Mouse (Mus musculus): ENCODE measurements around the gene Catsperz. TPM values are rescaled to one million over a fixed set of nuclear protein-coding genes. Genes with fewer than 3 reads are reported as not detected.
"Not testable (repeated sequence)": the region's sequence is repeated elsewhere in the genome, so short reads cannot be mapped to it uniquely, and the experiment has no call there.

The Catsperz gene
- total RNA-seq, 2 experiments from 2014 or later: 10.7 to 11.5 TPM

DNA sequence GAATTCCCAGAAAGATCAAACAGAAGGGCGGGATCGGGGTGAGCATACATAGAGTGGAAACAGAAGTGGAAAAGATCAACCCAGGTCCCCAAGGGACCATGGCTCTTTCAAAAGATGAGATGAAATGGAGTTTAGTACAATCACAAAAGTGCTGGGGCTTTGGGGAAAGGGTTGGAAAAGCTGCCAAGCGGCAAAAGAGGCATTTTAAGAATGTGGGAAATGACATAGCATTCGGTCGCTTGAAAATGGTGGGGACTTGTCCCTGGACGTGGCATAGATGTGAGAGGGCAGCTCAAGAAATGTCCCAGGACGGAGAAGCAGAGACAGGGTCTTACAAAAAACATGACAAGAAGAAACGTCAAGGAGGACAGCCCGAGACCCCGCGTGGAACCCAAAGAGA is 16.2 kb downstream of the Catsperz start:
- no peak for DNase-seq (ENCODE audit: low spot score in 2 of 2)

DNA sequence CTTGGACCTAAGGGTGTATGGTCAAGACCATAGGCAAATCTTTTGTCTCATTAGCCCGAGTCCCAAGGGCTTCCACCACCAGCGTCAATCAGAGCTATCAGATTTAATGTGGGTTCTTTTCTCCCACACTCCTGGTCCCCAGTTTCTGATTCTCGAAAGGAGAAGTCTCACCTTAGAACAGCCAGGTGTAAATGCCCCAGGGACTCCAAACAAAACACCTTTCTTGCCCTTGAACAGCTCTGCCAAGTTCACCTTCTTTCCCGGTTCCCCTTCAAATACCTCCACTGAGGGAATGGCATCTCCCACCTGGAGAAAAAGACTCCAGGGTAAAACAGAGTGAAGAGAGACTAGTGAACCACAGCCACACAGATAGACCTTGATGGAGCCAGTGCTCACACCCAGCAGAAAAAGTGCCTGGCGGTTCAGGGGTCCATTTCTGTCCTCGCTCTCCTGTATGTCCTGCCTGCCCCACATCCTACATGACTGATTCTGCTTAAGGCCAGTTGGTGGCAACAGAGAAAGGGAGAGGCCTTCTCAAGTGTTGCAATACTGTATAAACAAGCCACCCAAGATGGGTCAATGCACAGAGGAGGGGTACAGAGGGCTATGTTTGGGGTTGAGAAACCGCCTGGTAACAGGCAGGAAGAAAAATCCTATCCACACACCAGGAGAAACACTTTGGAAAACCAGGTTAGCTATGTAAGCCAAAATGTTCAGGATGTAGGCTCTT is 17.2 kb downstream of the Catsperz start:
- no peak for DNase-seq (ENCODE audit: low spot score in 2 of 2)

DNA sequence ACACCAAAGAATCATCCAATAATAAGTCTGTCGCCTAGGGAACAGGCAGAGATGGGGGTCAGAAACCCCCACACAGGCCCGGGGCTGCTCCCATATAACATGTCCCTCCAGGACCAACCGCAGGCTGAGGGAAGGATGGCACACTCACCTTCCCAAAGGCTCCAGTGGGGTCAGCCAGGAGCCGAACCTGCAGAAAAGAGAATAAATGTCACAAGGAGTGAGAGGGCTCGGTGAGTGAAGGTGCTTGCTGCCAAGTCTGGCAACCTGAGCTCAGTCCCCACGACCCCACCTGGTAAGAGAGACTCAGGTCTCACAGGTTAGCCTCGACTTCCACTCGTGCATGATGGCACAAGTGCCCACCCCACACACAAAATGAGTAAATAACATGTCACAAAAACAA is 18.1 kb downstream of the Catsperz start:
- no peak for DNase-seq (ENCODE audit: low spot score in 2 of 2)

DNA sequence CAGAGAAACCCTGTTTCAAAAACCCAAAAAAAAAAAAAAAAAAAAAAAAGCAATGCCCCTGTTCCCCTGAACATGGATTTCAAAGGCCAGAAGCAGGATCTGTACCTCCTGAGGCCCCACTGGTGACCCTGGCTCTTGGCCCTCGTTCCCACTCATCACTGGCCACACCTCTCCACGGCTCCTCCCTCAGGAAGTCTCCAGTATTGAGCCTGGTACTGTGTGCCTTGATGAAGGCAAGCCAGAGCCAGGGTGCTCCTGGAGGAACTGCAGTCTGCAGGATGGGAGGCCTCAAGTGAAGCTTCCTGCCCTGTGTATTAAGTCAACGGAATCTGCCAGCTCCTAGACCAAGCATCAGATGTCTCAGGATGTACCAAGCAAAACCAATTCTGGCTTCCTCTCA is 19.0 kb downstream of the Catsperz start:
- no peak for DNase-seq (ENCODE audit: low spot score in 2 of 2)

DNA sequence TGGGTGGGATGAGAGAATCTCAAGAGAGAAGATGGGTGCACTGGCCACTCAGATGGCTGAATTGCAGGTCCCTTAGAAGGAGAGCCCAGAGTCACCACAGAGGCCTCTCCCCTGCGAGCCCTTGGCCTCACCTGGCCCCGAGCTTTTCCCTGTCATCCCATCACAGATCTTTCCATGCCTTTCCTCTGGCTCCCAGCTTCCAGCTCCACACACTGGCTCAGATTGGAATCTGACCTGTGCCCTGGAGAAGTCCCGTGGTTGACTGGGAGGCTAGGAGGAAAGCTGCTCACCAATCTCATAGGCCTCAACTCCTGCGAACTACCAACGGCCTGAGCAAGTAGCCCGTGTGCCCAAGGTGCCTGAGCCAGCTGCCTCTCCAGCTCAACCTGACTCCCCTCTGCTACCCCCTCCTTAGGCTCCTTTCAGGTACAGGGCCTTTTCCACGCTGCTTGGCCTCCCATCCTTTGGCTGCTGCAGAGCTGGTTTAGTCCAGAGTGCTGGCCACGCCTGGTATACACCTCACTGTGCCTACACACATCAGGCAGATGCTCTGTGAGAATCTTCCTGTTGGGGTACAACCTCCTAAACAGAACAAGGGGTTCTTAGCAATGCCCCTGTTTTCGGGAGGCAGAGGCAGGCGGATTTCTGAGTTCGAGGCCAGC is 19.6 kb downstream of the Catsperz start:
- no peak for DNase-seq (ENCODE audit: low spot score in 2 of 2)

DNA sequence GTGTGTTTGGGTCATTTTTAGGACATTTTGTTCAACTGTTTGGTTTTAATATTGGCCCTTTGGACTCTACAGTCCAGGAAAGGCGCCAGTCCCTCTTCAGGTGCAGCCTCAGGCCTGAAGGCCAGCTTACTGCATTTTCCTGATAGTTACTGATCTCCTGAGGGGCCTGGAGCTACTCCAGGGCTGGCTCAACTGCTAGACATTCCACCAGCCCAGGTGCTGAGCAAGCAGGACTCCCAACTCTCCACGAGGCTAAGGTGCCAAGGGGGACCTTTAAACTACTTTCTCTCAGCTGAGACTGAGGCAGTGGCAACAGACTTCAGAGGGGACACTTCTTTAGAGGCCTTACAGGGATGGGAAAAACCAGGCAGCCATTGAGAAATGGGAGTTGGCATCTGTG is 20.3 kb downstream of the Catsperz start:
- no peak for DNase-seq (ENCODE audit: low spot score in 2 of 2)

DNA sequence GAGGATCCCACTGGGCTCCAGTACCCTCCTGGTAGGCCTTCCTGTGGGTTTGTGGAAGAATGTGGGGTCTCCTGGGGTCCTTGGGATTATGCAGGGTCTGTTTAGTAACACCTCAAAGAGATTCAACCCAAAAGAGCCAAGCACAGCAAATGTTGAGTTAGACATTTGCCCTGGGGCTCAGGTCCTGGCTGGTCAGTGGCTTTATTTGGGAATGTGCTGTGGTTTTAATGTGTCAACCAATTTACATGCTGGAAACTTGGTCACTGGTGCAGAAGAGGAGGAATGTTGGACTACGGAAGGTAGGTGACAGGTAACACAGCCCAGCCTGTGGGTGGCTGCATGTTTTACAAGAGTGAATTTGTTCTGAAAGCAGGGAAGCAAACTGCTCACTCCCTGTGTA is 22.1 kb downstream of the Catsperz start:
- no peak for DNase-seq (ENCODE audit: low spot score in 2 of 2)

DNA sequence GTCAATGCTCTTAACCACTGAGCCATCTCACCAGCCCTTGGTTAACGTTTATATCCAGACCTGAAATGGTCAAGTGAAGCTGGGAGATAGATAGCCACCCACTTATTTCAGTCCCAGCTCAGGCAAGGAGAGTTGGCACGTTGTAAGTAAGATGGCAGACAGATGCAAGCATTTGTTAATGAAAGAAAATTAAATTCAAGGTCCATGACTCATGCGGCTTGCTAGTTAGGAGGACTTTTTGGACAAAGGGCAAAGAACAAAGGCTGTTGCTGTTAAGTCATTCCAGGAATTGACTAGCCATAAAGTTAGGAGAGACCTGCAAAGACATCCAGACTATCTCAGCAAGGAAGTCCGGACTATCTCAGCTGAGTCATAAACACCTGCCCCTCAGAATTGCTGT is 25.5 kb downstream of the Catsperz start:
- DNase-seq (ENCODE audit: low spot score in 2 of 2): no peak

DNA sequence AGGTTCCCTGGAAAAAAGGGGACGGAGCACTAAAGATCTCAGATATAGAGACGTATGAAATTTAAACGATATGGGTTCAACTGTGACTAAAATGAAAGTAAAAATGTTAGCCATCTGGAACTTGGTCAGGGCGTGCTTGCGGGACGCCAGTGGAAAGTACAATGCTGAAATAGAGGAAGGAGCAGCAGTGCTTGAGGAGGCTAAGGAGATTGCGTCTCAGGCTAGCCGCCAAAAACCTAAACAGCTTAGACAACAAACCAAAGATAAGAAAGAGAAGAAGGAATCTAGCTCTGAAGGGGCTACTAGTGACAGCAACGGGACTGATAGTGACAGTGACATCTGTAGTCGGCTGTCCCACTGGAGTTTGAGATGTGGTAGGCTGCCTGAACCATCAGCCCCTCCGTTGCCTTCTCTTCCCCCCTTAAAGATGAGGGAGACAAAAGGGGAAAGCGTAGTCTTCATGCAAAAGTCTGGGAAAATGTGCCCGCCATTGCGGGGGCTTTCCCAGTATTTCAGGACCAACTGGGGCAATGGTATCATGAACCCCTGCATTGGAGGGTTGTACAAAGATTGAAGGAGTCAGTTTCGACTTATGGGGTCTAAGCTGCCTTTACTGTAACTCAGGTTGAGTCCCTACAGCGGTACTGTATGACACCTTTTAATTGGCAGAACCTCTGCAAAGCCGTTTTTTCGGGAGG is 29.4 kb downstream of the Catsperz start:
- DNase-seq (ENCODE audit: low spot score in 2 of 2): not testable (repeated sequence)

DNA sequence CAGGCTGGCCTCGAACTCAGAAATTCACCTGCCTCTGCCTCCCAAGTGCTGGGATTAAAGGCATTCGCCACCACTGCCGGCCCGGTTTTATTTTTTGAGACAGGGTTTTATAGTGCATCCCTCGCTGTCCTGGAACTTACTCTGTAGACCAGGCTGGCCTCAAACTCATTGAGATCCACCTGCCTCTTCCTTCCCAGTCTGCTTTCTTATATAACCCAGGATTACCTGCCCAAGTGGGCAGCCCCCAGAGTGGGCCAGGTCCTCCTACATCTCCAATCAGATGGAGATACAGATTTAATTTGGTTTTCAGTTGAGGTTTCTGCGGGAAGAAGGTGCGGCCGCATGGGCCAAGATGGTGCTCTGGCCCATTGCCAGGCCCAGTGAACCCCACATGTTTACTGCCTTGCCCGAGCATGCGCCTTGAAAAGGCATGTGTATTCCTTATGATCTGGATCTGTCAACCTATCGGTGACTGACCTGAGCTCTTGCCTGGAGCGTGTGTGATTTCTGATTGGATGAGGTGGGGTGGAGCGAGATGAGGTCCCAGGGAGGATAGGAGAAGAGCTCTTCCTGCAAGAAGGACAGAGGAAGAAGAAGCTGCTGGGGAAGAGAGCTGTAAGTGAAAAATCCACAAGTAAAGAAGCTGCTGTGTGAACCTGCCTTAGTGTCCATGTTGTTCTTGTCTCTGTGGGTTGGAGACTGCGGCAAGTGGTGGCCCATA is 31.3 kb downstream of the Catsperz start:
- DNase-seq (ENCODE audit: low spot score in 2 of 2): no peak

DNA sequence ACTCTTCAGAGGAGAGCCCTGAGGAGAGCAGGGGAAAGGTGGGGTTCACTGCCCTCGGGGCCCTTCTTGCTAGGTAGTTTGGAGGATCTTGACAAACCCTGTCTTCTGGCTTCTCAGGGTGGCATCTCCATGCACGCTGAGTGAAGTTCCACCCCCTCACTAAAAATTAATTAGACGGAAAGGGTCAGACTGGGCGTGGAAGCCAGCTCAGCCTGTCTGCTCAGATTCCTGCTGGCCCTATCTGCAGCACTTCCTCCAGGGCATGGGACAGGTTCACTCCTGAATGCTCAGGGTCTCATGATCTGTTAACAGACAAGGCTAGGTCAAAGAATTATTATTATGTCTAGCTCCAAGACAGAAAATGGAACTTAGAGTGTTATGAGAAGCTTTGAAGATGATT is 32.7 kb downstream of the Catsperz start:
- DNase-seq (ENCODE audit: low spot score in 2 of 2): no peak

DNA sequence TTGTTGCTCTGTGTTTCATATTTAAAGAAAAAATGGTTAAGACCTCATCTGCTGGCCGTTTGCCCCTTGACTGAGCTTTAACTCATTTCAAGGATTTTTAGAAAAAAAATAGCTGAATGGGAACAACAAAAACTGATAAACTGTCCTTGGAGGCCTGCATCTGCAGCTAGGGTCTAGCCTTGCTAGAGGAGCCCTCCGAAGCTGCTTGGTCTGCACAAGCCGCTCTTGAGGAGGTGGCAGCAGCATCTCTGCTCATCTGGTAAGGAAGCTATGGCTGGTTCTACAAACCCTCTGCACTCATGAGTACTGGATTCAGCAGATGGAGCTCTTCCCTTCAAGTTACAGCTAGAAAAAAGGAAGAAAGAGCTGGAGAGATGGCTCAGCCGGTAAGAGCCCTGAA is 47.2 kb downstream of the Catsperz start:
- DNase-seq (ENCODE audit: low spot score in 2 of 2): no peak

DNA sequence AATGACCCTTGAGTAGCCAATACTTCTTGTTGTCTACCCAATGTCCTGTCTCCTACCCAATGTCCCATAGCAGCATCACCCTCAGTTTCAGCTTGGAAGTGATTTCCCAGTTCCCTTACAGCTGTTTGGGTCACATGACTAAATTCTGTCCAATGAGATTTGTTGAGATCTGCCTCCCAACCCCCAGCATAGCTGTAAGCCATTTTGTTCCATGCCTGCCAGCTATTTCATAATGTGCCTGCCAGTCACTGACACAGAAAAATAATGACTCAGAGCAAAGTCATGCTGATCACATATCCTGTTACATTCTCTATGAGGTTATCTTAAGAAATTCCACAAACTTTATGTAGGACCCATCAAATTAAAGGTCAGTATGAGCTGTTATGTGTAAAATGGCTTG is 48.4 kb downstream of the Catsperz start:
- no peak for DNase-seq (ENCODE audit: low spot score in 2 of 2)

DNA sequence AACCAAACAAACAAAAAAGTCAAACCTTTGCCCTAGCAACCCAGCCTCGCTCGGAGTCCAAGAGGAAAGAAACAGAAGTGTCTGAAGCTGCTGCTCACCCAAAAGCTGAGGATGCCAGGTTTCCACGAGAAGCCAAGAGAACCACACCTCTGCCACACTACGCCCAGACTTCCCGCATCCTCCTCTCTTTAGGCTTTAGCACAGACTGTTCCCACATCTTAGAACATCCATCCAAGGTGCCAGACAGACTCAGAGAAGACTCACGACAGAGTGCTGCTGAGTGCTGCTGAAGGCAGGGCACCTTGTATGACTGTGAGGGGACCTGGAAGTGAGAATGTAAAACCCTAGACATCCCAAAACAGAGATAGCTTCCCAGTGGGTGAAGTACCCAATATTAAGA is 49.3 kb downstream of the Catsperz start:
- DNase-seq (ENCODE audit: low spot score in 2 of 2): no peak

DNA sequence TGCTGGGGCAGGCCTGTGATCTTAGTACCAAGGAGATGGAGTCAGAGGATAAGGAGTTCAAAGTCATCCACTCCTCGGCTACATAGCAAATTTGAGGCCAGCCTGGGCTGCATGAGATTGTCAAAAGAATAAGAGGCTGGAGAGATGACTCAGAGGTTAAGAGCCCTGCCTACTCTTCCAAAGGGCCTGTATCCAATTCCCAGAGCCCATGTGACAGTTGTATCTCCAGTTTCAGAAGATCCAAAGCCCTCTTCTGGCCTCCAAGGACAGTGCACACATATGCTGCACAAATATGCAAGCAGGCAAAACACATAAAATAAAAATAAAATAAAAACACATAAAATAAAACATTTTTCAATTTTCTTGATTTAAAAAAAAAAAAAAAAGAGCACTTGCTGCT is 50.9 kb downstream of the Catsperz start:
- DNase-seq (ENCODE audit: low spot score in 2 of 2): no peak

DNA sequence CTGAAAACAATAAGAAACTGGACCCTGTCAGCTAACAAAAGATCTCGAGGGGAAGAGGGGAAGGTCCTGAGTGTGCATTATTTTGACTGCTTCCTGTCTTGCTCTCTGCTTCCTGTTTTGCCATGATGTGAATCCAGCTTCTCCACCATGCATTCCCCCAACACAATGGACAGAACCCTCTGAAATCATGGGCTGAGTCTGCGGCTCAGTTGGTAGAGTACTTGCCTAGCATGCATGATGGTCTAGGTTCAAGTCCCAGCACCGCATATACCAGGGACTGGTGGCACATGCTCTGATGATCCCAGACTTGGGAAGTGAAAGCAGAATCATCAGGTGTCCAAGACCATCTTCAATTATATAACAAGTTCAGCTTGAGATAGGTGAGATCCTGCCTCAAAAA is 52.5 kb downstream of the Catsperz start:
- no peak for DNase-seq (ENCODE audit: low spot score in 2 of 2)

Small RNA genes lying within 50 kb of the gene (microRNA-seq; reads per million reads assigned to microRNA genes)
- 9.4 to 9.6 reads per million in 2 experiments for gene Mir6990

Other genes with a start within 250 kb of the Catsperz start
- 10 to 100 TPM; 28.1 to 31.9 TPM for gene Rps6ka4, start 84.7 kb downstream of the Catsperz start, total RNA-seq (2021)
- 1 to 10 TPM; 2.9 to 4.2 TPM for gene Ccdc88b, start 67.2 kb downstream of the Catsperz start, total RNA-seq (2021)
- 10 to 100 TPM; 42.4 to 44.5 TPM for gene Trmt112, start 15.7 kb downstream of the Catsperz start, total RNA-seq (2021)
- gene Prdx5, start 15.3 kb downstream of the Catsperz start, total RNA-seq (2021): 100 to 1,000 TPM; 319 to 332 TPM
- 10 to 100 TPM; 45.8 to 53.0 TPM for gene Esrra, start 3.6 kb downstream of the Catsperz start, total RNA-seq (2021)
- 10 to 100 TPM; 25.3 to 27.8 TPM for gene Kcnk4, start 9.1 kb upstream of the Catsperz start, total RNA-seq (2021)
- gene Bad, start 16.5 kb upstream of the Catsperz start, total RNA-seq (2021): 10 to 100 TPM; 34.3 to 37.7 TPM
- 10 to 100 TPM; 73.7 to 74.1 TPM for gene Gpr137, start 17.1 kb upstream of the Catsperz start, total RNA-seq (2021)
- gene Ppp1r14b, start 49.6 kb upstream of the Catsperz start, total RNA-seq (2021): 100 to 1,000 TPM; 126 to 139 TPM
- gene Plcb3, start 51.1 kb upstream of the Catsperz start, total RNA-seq (2021): 10 to 100 TPM; 16.4 to 18.4 TPM
- gene Fkbp2, start 55.1 kb upstream of the Catsperz start, total RNA-seq (2021): 10 to 100 TPM; 77.0 to 98.0 TPM
- 10 to 100 TPM; 79.5 to 82.1 TPM for gene Vegfb, start 62.3 kb upstream of the Catsperz start, total RNA-seq (2021)
- 10 to 100 TPM; 18.1 to 21.5 TPM for gene Dnajc4, start 67.2 kb upstream of the Catsperz start, total RNA-seq (2021)
- gene Nudt22, start 70.7 kb upstream of the Catsperz start, total RNA-seq (2021): 10 to 100 TPM; 10.2 to 11.3 TPM
- gene Trpt1, start 70.8 kb upstream of the Catsperz start, total RNA-seq (2021): 10 to 100 TPM; 16.9 to 18.2 TPM
- 1 to 10 TPM; 5.0 to 5.2 TPM for gene Fermt3, start 94.1 kb upstream of the Catsperz start, total RNA-seq (2021)
- gene Stip1, start 114.6 kb upstream of the Catsperz start, total RNA-seq (2021): 100 to 1,000 TPM; 126 to 148 TPM
- gene Macrod1, start 131.4 kb upstream of the Catsperz start, total RNA-seq (2021): 1 to 10 TPM; 4.4 to 5.2 TPM
- 10 to 100 TPM; 27.9 to 28.4 TPM for gene Flrt1, start 180.3 kb upstream of the Catsperz start, total RNA-seq (2021)